Mouse (Mus musculus) kidney, adult 18-20 months (tissue): ENCODE results near the gene Naaladl2.

ENCODE experiments used
- DNase-seq: peaks from one replicate; pipeline ENCODE4 v3.0.0; 2021

The Naaladl2 gene

DNA sequence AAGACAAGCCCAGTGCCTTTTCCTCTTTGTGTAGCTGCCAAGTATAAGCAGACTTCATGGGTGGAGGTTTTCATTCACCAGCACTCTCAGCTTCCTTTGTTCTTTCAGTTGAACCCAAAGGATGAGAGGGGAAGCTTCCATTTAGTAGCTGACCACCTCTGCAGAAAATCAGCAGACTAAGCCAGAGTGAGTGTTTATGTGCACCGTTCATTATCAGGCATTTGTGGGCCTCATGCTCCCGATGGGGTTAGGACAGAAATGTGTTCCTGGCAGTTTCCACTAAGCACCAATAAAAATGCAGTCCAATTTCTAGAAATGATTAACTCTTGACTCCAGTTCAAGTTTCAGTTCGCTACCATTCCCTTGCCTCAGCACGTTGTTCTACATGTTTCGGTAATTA lies 1206.8 kb downstream of the Naaladl2 start:
- DNase-seq, result peak; percentile 42

GRCm38 (mm10) chr3:23928097-23928496 lies 1216.0 kb downstream of the Naaladl2 start:
- no peak for DNase-seq

- DNase-seq, result no peak
These were observed 1236.4 kb downstream of the Naaladl2 start for GRCm38 (mm10) chr3:23907682-23908081.

DNA sequence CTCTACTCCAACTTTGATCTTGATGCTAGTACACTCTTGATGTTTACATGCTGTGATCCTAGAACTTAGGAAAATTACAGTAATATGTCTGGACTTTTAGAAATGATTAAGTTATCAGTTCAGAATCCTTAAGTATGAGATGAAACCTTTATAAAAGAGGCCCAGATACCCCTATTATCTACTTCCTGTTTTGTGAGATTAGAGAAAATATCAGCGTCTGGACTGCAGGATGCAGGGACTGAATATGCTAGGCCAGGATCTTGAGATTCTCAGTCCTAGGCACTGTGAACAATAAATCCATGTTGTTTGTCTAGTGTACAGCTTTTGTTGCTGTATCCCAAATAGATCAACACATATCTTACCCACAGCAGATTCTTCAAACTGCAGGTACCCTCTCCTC lies 1278.4 kb downstream of the Naaladl2 start:
- no peak for DNase-seq

DNA sequence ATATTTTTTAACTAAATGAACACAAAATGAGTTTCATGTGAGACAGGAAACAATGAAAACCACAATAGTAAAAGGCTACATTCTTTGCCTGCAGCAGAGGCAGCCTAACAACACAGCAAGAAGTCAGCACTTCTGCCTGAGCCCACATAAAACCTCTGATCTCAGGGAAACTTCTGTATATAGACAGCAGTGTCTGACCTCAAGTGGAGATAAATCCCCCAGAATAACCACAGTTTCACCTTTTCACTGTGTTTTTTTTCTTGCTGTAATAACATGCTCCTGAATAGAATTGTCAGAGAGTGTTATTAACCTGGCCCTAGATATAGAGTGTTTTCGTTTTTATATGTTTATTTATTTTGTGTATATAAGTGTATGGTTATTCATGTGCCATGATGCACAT lies 1286.8 kb downstream of the Naaladl2 start:
- DNase-seq, result no peak

- DNase-seq, result no peak
These were observed 1326.5 kb downstream of the Naaladl2 start for GRCm38 (mm10) chr3:23817585-23817984.

DNA sequence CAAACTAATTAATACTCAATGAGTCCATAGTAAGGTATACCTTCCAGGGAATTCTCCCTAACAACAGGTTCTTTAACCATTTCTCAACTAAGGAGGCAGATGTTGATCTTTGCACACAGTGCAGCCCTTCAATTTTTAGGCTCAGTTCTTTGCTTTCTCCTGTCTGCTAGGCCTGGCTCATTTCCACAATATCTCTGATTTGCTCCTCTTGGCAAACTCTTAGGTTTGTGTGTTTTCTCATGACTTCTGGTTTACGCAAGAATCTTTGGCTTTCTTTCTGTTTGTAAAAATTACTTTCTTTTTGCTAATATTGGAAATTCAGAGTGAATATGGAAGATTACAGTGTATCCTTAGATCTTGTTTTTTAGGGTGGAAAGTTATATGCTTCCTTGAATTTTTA lies 1385.3 kb downstream of the Naaladl2 start:
- DNase-seq, result no peak
